In the genomic region with DNA sequence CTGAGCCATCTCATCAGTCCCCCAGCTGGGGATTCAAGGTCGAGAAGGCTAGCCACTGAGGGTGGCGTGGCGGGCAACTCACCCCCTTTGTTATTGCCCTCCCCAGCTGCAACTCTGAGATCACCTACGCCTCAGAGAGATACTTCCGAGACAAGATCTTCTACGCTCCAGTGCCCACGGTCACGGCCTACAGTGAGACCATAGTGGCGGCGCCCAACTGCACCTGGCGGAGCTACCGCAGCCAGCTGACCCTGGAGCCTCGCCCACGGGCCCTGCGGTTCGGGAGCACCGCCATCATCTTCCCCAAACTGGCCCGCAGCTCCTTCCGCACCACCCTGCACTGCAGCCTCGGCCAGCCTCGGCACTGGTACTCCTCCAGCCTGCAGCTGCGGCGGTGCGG, we compare ENCODE assay signal across 21 mouse cellular contexts. TPM values are rescaled to one million over a fixed set of nuclear protein-coding genes. Genes with fewer than 3 reads are reported as not detected.
DNase-seq lines count a peak whose midpoint lies in the region; ATAC-seq and TF ChIP-seq lines count a peak whose summit lies in the region.
"Had no signal": no experiment of that assay in that cellular context is flagged by ENCODE, and none has a peak within 500 bp of the region (broad histone marks: within the 10 kb centered on the region; RNA-seq: fewer than 3 reads in every experiment).

No protein-coding gene starts in this region.

- in situ Hi-C loops in CH12.LX (cut with MboI; ENCODE audit: low pct_ligation_motif_present, low pct_unique_long_range_greater_than_20kb, low sequenced_read_pairs), result loop anchor here (5.0 kb wide), 1 partner anchor 104 kb away; no protein-coding TSS in a partner anchor

- H3K4me3 ChIP-seq in limb, embryonic 12.5 days (replicated peaks), result no peak overlapping the region
- no peak overlapping the region for H3K4me3 ChIP-seq in limb, embryonic 10.5 days
- H3K4me3 ChIP-seq in CH12.LX (replicated peaks in 1 of 3; ENCODE audit: low read depth in 2 of 3, low read length in 2 of 3, poor library complexity in 1 of 3), result no peak overlapping the region
- 0 out of 2 replicates have a peak overlapping the region, but pooled peaks have one; percentile 6 for H3K4me3 ChIP-seq in G1E (ENCODE audit: low read depth, low read length)
- H3K4me3 ChIP-seq: embryonic facial prominence, embryonic 13.5 days; forebrain, embryonic 13.5 days; gastrocnemius, adult 2 months; heart, embryonic 12.5 days had no signal

- H3K36me3 ChIP-seq in limb, embryonic 12.5 days, result peaks cover 68% of the 10 kb centered on the region
- peaks cover 54% of the 10 kb centered on the region for H3K36me3 ChIP-seq in limb, embryonic 10.5 days
- H3K36me3 ChIP-seq in CH12.LX (replicated peaks in 1 of 2; ENCODE audit: control insufficient read depth in 1 of 2, insufficient read depth in 1 of 2, low read length in 1 of 2), result peaks cover 4 to 59% of the 10 kb centered on the region in 2 experiments
- no peaks in the 10 kb centered on the region for H3K36me3 ChIP-seq in G1E (replicated peaks)

- H3K27me3 ChIP-seq in limb, embryonic 12.5 days, result no peaks in the 10 kb centered on the region
- H3K27me3 ChIP-seq in limb, embryonic 10.5 days (ENCODE audit: low read depth, poor library complexity, severe bottlenecking), result no peaks in the 10 kb centered on the region
- H3K27me3 ChIP-seq in CH12.LX (replicated peaks) (no peaks in the 10 kb centered on the region), G1E (ENCODE audit: insufficient read depth, low read length) (no peaks in the 10 kb centered on the region)
- H3K27me3 ChIP-seq: embryonic facial prominence, embryonic 13.5 days; forebrain, embryonic 13.5 days; heart, embryonic 12.5 days had no signal

- H3K9ac ChIP-seq in limb, embryonic 12.5 days (replicated peaks), result no peak overlapping the region
- no peak overlapping the region for H3K9ac ChIP-seq in CH12.LX (ENCODE audit: insufficient read depth, low read depth)
- H3K9ac ChIP-seq: embryonic facial prominence, embryonic 13.5 days; forebrain, embryonic 13.5 days; forebrain, postnatal 0 days; heart, embryonic 12.5 days had no signal

- TF ChIP-seq EP300 in CH12.LX (IDR thresholded peaks at IDR 0.05; ENCODE audit: low read length), result no peak

- H3K4me2 ChIP-seq in limb, embryonic 12.5 days, result no peak overlapping the region
- no peak overlapping the region for H3K4me2 ChIP-seq in CH12.LX (ENCODE audit: insufficient read depth, low read depth, poor library complexity, severe bottlenecking)
- H3K4me2 ChIP-seq: embryonic facial prominence, embryonic 13.5 days; forebrain, embryonic 13.5 days; heart, embryonic 12.5 days had no signal

- peak overlapping the region; percentile 19; the same call in 1 of the 2 replicates for H3K27ac ChIP-seq in limb, embryonic 12.5 days
- no peak overlapping the region for H3K27ac ChIP-seq in limb, embryonic 10.5 days
- H3K27ac ChIP-seq in CH12.LX (ENCODE audit: insufficient read depth, low read depth), result no peak overlapping the region
- H3K27ac ChIP-seq: embryonic facial prominence, embryonic 13.5 days; forebrain, embryonic 13.5 days; gastrocnemius, adult 2 months had no signal

- no peak for TF ChIP-seq RAD21 in CH12.LX (IDR thresholded peaks at IDR 0.05; ENCODE audit: low read depth, low read length)

- peak; percentile 13 for DNase-seq in cerebellum, adult 9-11 months
- no peak for DNase-seq in cerebellum, postnatal 4 days (ENCODE audit: low spot score in 2 of 2)
- DNase-seq in limb, embryonic 10.5 days (ENCODE audit: low spot score), result no peak
- DNase-seq in CH12.LX (ENCODE audit: extremely low read depth) (peak; percentile 49), G1E (ENCODE audit: low spot score) (no peak)
- no peak for DNase-seq in thymus, postnatal 10 days (ENCODE audit: low spot score in 2 of 2)
- DNase-seq in thymus, adult 18-20 months, result no peak
- DNase-seq: adrenal gland, adult 2 months; adrenal gland, postnatal 25 days; cerebellum, adult 9-10 months; forebrain, postnatal 0 days; gastrocnemius, adult 2 months; gastrocnemius, postnatal 25 days; kidney, adult 11 months had no signal

- no peaks in the 10 kb centered on the region for H3K79me2 ChIP-seq in CH12.LX (replicated peaks; ENCODE audit: control insufficient read depth, extremely low read depth, insufficient read depth, poor library complexity, severe bottlenecking)

- peaks cover 19% of the 10 kb centered on the region for H3K4me1 ChIP-seq in limb, embryonic 12.5 days (replicated peaks)
- H3K4me1 ChIP-seq in limb, embryonic 10.5 days, result peaks cover 14% of the 10 kb centered on the region
- peaks cover 4 to 26% of the 10 kb centered on the region in 2 experiments; a peak in 3 of 4 replicates for H3K4me1 ChIP-seq in CH12.LX (ENCODE audit: control insufficient read depth in 1 of 2, insufficient read depth in 2 of 2)
- H3K4me1 ChIP-seq in G1E (ENCODE audit: insufficient read depth, low read depth, low read length), result no peaks in the 10 kb centered on the region

- ATAC-seq in limb, embryonic 12.5 days (ENCODE audit: insufficient number of reproducible peaks, insufficient read depth, low FRiP score, low TSS enrichment, low read depth), result no peak
- ATAC-seq in G1E (ENCODE audit: extremely low read depth, insufficient number of reproducible peaks, low FRiP score, poor library complexity, severe bottlenecking), result no peak
- ATAC-seq: forebrain, embryonic 13.5 days; forebrain, postnatal 0 days; hindbrain, embryonic 16.5 days; inflammation-experienced regulatory T-cells, adult 6 months had no signal

- TF ChIP-seq CTCF in CH12.LX (conservative IDR thresholded peaks at IDR 0.05 in 1 of 2, IDR thresholded peaks at IDR 0.05 in 1 of 2; ENCODE audit: low read depth in 2 of 2, low read length in 2 of 2) (no peak), G1E (IDR thresholded peaks at IDR 0.05; ENCODE audit: low read depth, low read length) (no peak)

- H3K9me3 ChIP-seq in limb, embryonic 12.5 days, result no peaks in the 10 kb centered on the region
- H3K9me3 ChIP-seq in limb, embryonic 10.5 days (replicated peaks), result no peaks in the 10 kb centered on the region
- no peaks in the 10 kb centered on the region for H3K9me3 ChIP-seq in CH12.LX (replicated peaks; ENCODE audit: low read length)
- peaks cover 95% of the 10 kb centered on the region for H3K9me3 ChIP-seq in G1E (replicated peaks)
- H3K9me3 ChIP-seq: embryonic facial prominence, embryonic 13.5 days; forebrain, embryonic 13.5 days; heart, embryonic 12.5 days had no signal

- dilution Hi-C loops in CH12.LX (cut with MboI; ENCODE audit: extremely low pct_ligation_motif_present, extremely low pct_unique_long_range_greater_than_20kb, low sequenced_read_pairs), result no loop called here

- no peak for TF ChIP-seq POLR2A in CH12.LX (IDR thresholded peaks at IDR 0.05; ENCODE audit: low read depth, low read length)

- 93% methylated on average over 24 of the region's 24 CpGs for WGBS in limb, embryonic 12.5 days
- 93% methylated on average over 24 of the region's 24 CpGs for WGBS in limb, embryonic 10.5 days

TF ChIP-seq in CH12.LX, 34 proteins besides CTCF, POLR2A, EP300 and RAD21:
- TF ChIP-seq BHLHE40 (IDR thresholded peaks at IDR 0.05; ENCODE audit: low read depth, low read length) (no peak), ETS1 (conservative IDR thresholded peaks at IDR 0.05; ENCODE audit: low read depth, low read length) (0 out of 2 replicates have a peak, but pooled peaks have one; percentile 14)

RNA-seq across cellular contexts. Expression of a gene that starts 8.1 kb away (rescaled TPM):
- 28.6 and 33.0 TPM in 2 replicates for polyA plus RNA-seq in limb, embryonic 12.5 days (2016; fragmentation: Nextera tagmentation; extraction: Ambion mirVana)
- 1.1 and 4.5 TPM in 2 replicates for polyA plus RNA-seq in limb, embryonic 10.5 days (2016; fragmentation: Nextera tagmentation; extraction: Ambion mirVana)
- total RNA-seq in CH12.LX (2012; rRNA removed), result 0.08 and 0.17 TPM in 2 replicates
- total RNA-seq in CH12.LX (2014; rRNA removed), result not detected in 2 replicates
- polyA plus RNA-seq in CH12.LX (2012; ENCODE audit: insufficient read length, low read depth), result 0.46 TPM in 1 of 2 replicates, not detected in the other
- not detected in 2 replicates for total RNA-seq in G1E (2014; fragmentation: Nextera tagmentation)
- not detected in 2 replicates for total RNA-seq in G1E (2017)
- polyA plus RNA-seq in G1E (2012), result not detected in 2 replicates
- total RNA-seq: gastrocnemius, adult 2 months; granulocyte monocyte progenitor cell, adult 5-6 weeks had no signal

Comparison
In these comparisons a context has a peak if more than half of its experiments do, and no peak if none do; other contexts are left out.
1. DNase-seq: peak in cerebellum, adult 9-11 months (single experiment) and CH12.LX (single experiment); none in cerebellum, postnatal 4 days (0 of 2), limb, embryonic 10.5 days (single experiment), G1E (single experiment), thymus, postnatal 10 days (0 of 2) and thymus, adult 18-20 months (0 of 2).